Mouse (Mus musculus): Measurements from ENCODE around the gene Taok1. TPM values are rescaled to one million over a fixed set of nuclear protein-coding genes. Genes with fewer than 3 reads are reported as not detected.

Taok1 gene
- polyA plus RNA-seq, 1 experiment from 2014 or later, result 18.4 TPM

DNA sequence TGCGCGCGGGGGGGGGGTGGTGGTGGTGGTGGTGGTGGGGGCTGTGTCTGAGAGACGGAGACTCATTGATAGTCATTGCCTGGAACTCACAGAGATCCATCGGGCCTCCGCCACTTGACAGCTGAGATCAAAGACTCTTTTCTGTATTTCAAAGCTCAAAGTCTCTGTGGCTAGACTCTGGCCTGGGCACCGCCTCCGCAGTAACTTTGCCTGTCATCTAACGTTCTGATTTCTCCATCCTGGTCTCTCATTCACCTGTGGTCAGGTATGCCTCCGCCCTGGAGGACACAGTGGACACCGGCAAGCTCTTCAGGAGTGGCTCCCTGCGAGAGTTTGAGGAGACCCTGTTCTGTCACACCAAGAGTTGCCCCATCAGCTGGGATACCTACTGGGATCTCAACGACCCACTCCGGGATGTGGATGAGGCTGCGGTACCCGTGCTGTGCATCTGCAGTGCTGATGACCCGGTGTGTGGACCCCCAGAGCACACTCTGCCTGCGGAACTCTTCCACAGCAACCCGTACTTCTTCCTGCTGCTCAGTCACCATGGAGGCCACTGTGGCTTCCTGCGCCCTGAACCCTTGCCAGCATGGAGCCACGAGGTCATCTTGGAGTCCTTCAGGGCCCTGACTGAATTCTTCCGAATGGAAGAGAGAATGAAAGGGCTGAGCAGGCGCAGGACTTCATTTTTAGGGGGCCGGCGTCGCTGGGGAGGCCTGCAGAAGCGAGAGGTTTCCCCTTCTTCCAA is 89.4 kb downstream of the Taok1 start:
- H3K4me3 ChIP-seq (ENCODE audit: low read depth, low read length), result no peak overlapping the region
- ATAC-seq, result no peak
- H3K4me2 ChIP-seq (replicated peaks; ENCODE audit: low read depth, low read length), result no peak overlapping the region
- no peak for DNase-seq (ENCODE audit: low spot score)
- no peaks in the 10 kb centered on the region for H3K36me3 ChIP-seq (ENCODE audit: insufficient read depth, low read length)
- H3K9ac ChIP-seq (replicated peaks; ENCODE audit: low read depth), result no peak overlapping the region
- H3K27me3 ChIP-seq (replicated peaks; ENCODE audit: insufficient read depth, low read length), result 0 out of 2 replicates have a peak, but pooled peaks cover 4% of the 10 kb centered on the region
- H3K27ac ChIP-seq (ENCODE audit: low read length), result no peak overlapping the region
- TF ChIP-seq EP300 (IDR thresholded peaks at IDR 0.05) (no peak), CTCF (IDR thresholded peaks at IDR 0.05) (no peak)
- no peaks in the 10 kb centered on the region for H3K9me3 ChIP-seq (ENCODE audit: low read length)
- peaks cover 22% of the 10 kb centered on the region for H3K4me1 ChIP-seq (ENCODE audit: insufficient read depth, low read depth, low read length)
- 77% methylated on average over 24 of the region's 27 CpGs for WGBS

DNA sequence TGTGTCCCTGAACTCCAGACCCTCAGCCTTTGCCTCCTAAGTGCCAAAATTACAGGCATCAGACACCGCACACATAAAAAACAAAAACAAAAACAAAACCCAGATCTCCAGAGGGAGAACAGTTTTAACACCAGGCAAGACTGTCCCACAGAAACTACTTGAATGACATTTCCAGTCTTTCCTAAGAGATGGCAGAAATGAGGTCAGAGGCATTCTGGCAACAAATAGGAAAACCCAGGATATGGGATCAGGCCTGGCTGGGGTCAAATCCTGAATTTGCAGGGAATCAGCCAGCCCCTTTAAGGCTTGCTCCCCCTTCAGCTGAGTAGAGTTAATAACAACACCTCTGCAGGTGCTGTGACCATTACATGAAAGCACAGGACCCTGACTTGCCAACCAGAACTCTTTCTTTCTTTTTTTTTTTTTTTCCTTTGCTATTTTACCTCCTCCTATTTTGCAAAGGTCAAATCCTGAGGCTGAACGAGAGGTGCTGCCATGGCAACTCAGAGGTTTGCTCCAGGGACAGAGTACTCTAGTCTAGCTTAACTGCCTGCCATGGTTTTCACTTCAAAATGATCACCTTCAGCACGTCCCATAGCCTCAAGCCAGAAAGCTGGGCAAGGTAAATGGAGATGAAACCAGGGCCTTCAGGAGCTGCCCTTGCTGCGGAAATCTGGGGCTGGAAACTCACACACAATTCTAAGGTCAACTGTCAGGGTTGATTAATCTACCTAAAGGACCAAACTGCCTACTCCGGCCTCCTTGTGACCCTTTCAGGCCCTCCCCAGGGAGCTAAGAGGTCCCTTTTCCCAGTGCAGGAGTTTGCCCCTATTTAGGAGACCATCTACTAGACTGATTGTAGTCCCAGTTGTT is 90.8 kb downstream of the Taok1 start:
- WGBS, result 72% methylated on average over 5 of the region's 5 CpGs
- ATAC-seq, result no peak
- no peak overlapping the region for H3K4me2 ChIP-seq (replicated peaks; ENCODE audit: low read depth, low read length)

DNA sequence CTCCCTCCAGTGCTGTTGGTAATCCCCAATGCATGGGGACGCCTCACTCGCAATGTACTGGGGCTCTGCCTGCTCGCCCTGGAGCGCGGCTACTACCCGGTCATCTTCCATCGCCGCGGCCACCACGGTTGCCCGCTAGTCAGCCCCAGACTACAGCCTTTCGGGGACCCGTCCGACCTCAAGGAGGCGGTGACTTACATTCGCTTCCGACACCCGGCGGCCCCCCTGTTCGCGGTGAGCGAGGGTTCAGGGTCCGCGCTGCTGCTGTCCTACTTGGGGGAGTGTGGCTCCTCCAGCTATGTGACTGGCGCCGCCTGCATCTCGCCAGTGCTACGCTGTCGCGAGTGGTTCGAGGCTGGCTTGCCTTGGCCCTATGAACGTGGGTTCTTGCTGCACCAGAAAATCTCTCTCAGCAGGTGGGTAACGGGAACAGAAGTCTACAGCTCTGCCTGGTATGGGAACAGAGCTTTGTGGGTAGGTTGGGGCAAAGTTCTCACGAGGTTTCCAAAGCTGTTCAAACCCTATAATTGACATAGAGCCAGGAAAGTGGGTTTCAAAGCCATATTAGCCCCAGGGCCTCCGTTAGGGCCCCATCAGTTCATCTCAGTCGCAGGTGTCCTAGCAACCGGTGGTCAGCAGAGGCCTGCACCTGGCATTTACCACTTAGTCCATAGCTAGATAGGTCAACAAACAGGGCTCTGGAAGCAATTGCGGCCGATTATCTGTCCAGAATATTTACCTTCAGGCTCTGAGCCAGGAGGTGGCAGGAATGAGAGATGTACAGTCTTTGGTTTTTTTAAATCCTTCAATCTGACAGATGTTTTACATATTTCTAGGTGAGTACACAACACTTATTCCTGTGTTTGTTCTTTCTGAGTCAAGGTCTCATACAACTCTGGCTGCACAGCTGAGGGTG is 91.7 kb downstream of the Taok1 start, which contains the start of gene Trp53i13:
Gene Trp53i13, minus strand, starts transcription at position 344 of the 916 bp plus-strand sequence.
- H3K36me3 ChIP-seq (ENCODE audit: insufficient read depth, low read length), result no peaks in the 10 kb centered on the region
- peak within 1 kb of the TSS; percentile 91 for H3K4me2 ChIP-seq (replicated peaks; ENCODE audit: low read depth, low read length)
- no peaks in the 10 kb centered on the region for H3K9me3 ChIP-seq (ENCODE audit: low read length)
- H3K4me1 ChIP-seq (ENCODE audit: insufficient read depth, low read depth, low read length), result peaks cover 27% of the 10 kb centered on the region
- TF ChIP-seq CTCF (IDR thresholded peaks at IDR 0.05) (no peak), EP300 (IDR thresholded peaks at IDR 0.05) (no peak)
- H3K27ac ChIP-seq (ENCODE audit: low read length), result peak within 1 kb of the TSS; percentile 51
- 0 out of 2 replicates have a peak, but pooled peaks cover 4% of the 10 kb centered on the region for H3K27me3 ChIP-seq (replicated peaks; ENCODE audit: insufficient read depth, low read length)
- DNase-seq (ENCODE audit: low spot score) (no peak), ATAC-seq (no peak)
- peak within 1 kb of the TSS; percentile 34; the same call in 1 of the 2 replicates for H3K9ac ChIP-seq (replicated peaks; ENCODE audit: low read depth)
- 10% methylated on average over 39 of the region's 39 CpGs for WGBS
- H3K4me3 ChIP-seq (ENCODE audit: low read depth, low read length), result peak within 1 kb of the TSS; percentile 48

More for the DNA sequence above, 90.8 kb downstream of the Taok1 start:
- no peak for DNase-seq (ENCODE audit: low spot score)
- Histone ChIP-seq H3K9me3 (ENCODE audit: low read length) (no peaks in the 10 kb centered on the region), H3K4me3 (ENCODE audit: low read depth, low read length) (no peak overlapping the region), H3K27me3 (replicated peaks; ENCODE audit: insufficient read depth, low read length) (0 out of 2 replicates have a peak, but pooled peaks cover 4% of the 10 kb centered on the region), H3K36me3 (ENCODE audit: insufficient read depth, low read length) (no peaks in the 10 kb centered on the region), H3K27ac (ENCODE audit: low read length) (no peak overlapping the region), H3K4me1 (ENCODE audit: insufficient read depth, low read depth, low read length) (peaks cover 27% of the 10 kb centered on the region), H3K9ac (replicated peaks; ENCODE audit: low read depth) (no peak overlapping the region)
- TF ChIP-seq CTCF (IDR thresholded peaks at IDR 0.05) (no peak), EP300 (IDR thresholded peaks at IDR 0.05) (no peak)

DNA sequence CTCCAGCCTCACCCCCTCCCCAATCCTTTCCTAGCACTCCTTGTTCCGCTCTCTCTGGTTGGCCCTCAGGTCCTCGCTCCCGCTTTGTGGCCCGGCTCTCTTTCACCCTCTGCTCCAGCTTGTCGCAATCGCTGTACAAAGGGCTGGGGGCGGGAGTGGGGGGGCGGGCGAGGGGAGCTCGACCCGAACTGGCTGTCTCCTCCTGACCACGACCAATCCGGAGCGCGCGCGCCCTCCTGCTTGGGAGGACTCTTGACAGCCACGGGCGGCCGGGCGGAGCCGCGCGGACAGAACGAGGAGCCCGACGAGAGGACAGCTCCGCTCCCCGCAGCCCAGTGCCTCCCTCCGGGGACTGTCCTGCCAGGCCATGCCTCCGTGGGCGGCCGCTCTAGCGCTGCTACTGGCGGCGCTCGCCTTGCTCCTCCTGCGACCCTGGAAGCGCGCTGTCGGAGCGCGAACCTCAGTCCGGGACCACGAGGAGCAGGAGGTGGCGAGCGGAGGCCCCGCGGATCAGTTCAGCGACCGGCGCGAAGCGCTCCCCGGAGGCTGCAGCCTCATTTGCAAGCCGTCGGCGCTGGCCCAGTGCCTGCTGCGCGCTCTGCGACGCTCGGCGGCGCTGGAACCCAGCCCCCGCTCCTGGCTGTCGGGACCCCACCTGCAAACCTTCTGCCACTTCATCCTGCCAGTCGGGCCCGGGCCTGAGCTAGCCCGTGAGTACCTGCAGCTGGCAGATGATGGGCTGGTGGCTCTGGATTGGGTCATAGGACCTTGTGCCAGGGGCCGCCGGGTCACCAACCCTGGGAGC is 92.6 kb downstream of the Taok1 start, which contains the start of gene Abhd15:
Gene Abhd15, plus strand, starts transcription at position 290 of the 805 bp plus-strand sequence.
- ATAC-seq, result peak; percentile 69
- peak within 1 kb of the TSS; percentile 91 for H3K4me2 ChIP-seq (replicated peaks; ENCODE audit: low read depth, low read length)
- H3K27me3 ChIP-seq (replicated peaks; ENCODE audit: insufficient read depth, low read length), result 0 out of 2 replicates have a peak, but pooled peaks cover 4% of the 10 kb centered on the region
- H3K27ac ChIP-seq (ENCODE audit: low read length), result peak within 1 kb of the TSS; percentile 66
- under 1% methylated on average over 51 of the region's 72 CpGs for WGBS
- peaks cover 27% of the 10 kb centered on the region for H3K4me1 ChIP-seq (ENCODE audit: insufficient read depth, low read depth, low read length)
- DNase-seq (ENCODE audit: low spot score), result peak; percentile 90
- H3K36me3 ChIP-seq (ENCODE audit: insufficient read depth, low read length), result no peaks in the 10 kb centered on the region
- no peaks in the 10 kb centered on the region for H3K9me3 ChIP-seq (ENCODE audit: low read length)
- H3K9ac ChIP-seq (replicated peaks; ENCODE audit: low read depth), result peak within 1 kb of the TSS; percentile 34
- peak; percentile 22; the same call in 1 of the 2 replicates for TF ChIP-seq CTCF (IDR thresholded peaks at IDR 0.05)
- TF ChIP-seq EP300 (IDR thresholded peaks at IDR 0.05), result no peak
- H3K4me3 ChIP-seq (ENCODE audit: low read depth, low read length), result peak within 1 kb of the TSS; percentile 68

DNA sequence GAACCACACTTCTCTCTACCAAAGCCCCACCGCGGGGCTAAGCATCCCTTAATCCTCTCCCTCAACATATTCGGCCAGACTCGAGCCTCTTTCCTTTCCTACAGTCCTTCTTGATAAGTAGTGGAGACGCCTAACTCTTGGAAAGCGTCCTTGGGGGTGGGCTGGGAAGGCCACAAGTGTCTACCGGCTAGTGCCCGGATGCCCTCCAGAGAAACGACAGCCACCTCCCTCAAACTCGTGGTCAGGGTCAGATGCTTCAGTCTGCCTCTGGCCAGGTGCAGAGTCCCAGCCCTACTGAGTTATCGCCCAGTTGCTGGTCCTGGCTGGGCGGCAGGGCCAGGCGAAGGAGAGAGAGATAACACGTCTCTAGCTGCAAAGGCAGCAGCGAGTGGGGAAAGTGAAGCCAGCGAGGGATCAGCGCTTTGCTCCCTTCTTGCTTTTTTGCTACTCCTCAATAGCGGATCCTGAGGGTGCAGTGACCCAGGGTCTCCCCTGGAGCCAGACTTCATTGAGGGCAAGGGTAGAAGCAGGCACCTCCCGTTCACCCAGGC is 93.3 kb downstream of the Taok1 start:
- H3K27ac ChIP-seq (ENCODE audit: low read length), result peak overlapping the region; percentile 66
- H3K9me3 ChIP-seq (ENCODE audit: low read length), result no peaks in the 10 kb centered on the region
- DNase-seq (ENCODE audit: low spot score), result no peak
- 0 out of 2 replicates have a peak overlapping the region, but pooled peaks have one; percentile 34 for H3K9ac ChIP-seq (replicated peaks; ENCODE audit: low read depth)
- TF ChIP-seq CTCF (IDR thresholded peaks at IDR 0.05), result no peak
- TF ChIP-seq EP300 (IDR thresholded peaks at IDR 0.05), result no peak
- peak overlapping the region; percentile 91 for H3K4me2 ChIP-seq (replicated peaks; ENCODE audit: low read depth, low read length)
- 0 out of 2 replicates have a peak, but pooled peaks cover 4% of the 10 kb centered on the region for H3K27me3 ChIP-seq (replicated peaks; ENCODE audit: insufficient read depth, low read length)
- 13% methylated on average over 19 of the region's 19 CpGs for WGBS
- peaks cover 27% of the 10 kb centered on the region for H3K4me1 ChIP-seq (ENCODE audit: insufficient read depth, low read depth, low read length)
- H3K4me3 ChIP-seq (ENCODE audit: low read depth, low read length), result peak overlapping the region; percentile 48
- H3K36me3 ChIP-seq (ENCODE audit: insufficient read depth, low read length), result no peaks in the 10 kb centered on the region
- no peak for ATAC-seq

Measured in lung, postnatal 0 days (tissue).